Mouse (Mus musculus) retina, postnatal 7 days (tissue): ENCODE measurements around the gene Cabp2.
"Not testable (repeated sequence)": the region's sequence is repeated elsewhere in the genome, so short reads cannot be mapped to it uniquely, and the experiment has no call there.

ENCODE experiments used
- DNase-seq: peaks from one replicate; pipeline ENCODE4 v3.0.0-alpha.2; 2012; ENCODE audit warnings: low read depth, low spot score

The Cabp2 gene

GRCm38 (mm10) chr19:4081394-4081793, at the start of gene Cabp2:
TSS of gene Cabp2 (plus strand) at chr19:4081578.
- no peak for DNase-seq

DNA sequence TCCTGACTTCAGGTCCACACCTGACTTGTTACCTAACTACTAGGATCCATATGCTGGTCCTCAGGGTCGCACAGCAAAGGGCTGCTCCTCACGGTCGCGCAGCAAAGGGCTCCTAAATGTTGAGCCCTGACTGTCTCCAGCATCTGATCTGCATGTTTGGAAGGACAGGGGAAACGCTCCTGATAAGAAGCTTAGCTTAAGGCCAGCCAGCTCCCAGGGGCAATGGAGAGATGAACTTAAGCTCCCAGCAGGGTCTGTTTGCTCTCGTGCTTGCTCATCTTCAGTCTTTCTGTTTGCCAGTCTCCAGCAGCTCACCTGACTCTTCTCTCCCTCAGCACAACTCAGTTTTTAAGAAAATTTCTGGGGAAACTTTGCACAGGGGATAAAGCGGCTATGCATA, 48.7 kb upstream of the Cabp2 start:
- DNase-seq, result no peak

GRCm38 (mm10) chr19:4033298-4033697, 48.1 kb upstream of the Cabp2 start:
- no peak for DNase-seq

DNA sequence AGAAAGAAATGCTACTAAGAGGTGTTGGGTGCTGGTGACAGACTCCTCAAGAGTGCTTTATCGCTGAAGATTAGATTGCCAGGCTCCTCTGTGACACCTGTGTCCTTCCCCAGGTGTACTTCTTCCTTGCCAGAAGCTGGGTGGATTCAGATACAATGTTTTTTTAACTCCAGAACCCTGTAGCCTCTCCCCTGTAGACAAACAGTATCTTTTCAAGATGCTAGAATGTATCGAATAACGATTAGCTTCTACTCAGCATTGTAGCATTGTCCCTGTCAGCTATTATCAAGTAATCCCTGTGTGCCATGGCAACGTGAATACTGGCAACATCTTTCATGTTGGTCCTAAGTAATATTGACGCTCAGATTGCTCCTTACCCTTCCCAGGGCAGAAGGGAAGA, 47.6 kb upstream of the Cabp2 start:
- DNase-seq, result no peak

DNA sequence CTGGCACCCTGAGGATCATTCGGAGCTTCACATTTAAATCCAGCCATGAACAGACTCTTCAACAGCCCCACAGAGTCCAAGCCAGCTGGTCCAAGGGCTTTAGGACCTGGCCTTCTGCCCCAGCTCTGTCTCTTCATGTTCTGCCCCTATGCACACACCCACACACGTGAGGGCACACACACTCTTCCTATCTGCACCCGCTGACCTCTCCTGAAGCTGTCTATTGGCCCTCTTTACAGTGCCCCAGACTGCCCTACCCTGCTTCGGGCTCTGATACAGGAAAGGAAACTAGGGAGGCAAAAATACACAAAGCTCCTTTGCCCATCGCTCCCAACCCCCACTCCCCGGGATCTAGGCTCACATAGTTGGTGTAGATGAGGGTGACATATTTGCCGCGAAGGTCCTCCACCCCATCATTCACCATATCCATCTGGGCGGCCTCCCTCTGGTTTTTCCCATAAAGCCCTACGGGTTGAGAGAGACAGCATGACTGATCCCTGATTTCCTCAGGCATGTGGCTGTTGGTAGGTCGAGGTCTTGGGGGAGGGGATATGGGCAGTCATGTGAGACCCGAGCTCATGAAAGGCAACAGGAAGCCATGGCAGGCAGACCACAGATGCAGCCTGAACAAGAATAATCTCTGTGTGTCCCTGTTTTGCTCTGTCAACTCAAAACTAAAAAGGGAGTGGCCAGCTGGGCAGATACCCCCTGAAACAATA, 44.9 kb upstream of the Cabp2 start:
- DNase-seq, result no peak

DNA sequence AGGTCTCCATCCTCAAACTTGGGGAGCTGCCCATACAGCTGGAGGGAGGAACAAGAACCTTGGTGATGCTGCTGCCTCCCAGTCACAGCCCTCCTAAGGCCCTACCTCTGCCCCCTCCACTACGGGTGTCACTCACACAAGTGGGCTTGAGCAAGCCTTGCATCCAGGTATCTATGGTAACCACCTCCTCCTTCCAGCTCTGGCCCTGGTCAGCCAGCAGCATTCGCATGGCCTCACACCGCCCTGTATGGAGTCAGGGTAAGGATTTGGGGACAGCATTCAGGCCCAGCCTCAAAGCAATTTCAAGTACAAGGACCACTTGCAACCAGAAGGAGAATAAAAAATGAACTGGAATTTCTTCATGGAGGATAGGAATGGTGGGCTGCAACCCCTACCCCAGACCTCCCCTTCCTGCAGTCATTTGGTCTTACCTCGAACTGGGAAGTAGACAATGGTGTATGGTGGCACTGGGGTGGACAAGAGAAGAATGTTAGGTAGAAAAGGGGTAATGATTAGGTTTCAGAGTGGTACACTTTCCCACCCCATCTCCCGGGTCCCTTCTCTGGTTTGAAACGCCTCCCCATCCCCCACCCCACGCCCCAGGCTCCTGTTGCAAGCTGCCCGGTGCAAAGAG, 44.1 kb upstream of the Cabp2 start:
- DNase-seq, result not testable (repeated sequence)

GRCm38 (mm10) chr19:4037788-4038232, 43.6 kb upstream of the Cabp2 start, which contains the start of gene Gstp1:
TSS of gene Gstp1 (minus strand) at chr19:4037985.
- peak; percentile 65 for DNase-seq

- DNase-seq, result not testable (repeated sequence)
Observed at GRCm38 (mm10) chr19:4040941-4041340, 40.4 kb upstream of the Cabp2 start.

DNA sequence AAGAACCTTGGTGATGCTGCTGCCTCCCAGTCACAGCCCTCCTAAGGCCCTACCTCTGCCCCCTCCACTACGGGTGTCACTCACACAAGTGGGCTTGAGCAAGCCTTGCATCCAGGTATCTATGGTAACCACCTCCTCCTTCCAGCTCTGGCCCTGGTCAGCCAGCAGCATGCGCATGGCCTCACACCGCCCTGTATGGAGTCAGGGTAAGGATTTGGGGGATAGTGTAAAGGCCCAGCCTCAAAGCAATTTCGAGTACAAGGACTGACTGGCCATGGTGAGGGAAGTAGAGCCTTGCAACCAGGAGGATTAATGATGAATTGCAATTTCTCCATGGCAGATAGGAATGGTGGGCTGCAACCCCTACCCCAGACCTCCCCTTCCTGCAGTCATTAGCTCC, 39.9 kb upstream of the Cabp2 start:
- not testable (repeated sequence) for DNase-seq

- DNase-seq, result no peak
Observed at GRCm38 (mm10) chr19:4042124-4042523, 39.3 kb upstream of the Cabp2 start.

GRCm38 (mm10) chr19:4044109-4044508, 37.3 kb upstream of the Cabp2 start:
- DNase-seq, result not testable (repeated sequence)

- no peak for DNase-seq
Observed at GRCm38 (mm10) chr19:4045966-4046865, 35.2 kb upstream of the Cabp2 start, which contains the start of gene Gstp2. TSS of gene Gstp2 (minus strand) at chr19:4046023.

GRCm38 (mm10) chr19:4046866-4047254, 34.5 kb upstream of the Cabp2 start:
- no peak for DNase-seq

- DNase-seq, result peak; percentile 73
Observed at GRCm38 (mm10) chr19:4047859-4048258, 33.5 kb upstream of the Cabp2 start.

DNA sequence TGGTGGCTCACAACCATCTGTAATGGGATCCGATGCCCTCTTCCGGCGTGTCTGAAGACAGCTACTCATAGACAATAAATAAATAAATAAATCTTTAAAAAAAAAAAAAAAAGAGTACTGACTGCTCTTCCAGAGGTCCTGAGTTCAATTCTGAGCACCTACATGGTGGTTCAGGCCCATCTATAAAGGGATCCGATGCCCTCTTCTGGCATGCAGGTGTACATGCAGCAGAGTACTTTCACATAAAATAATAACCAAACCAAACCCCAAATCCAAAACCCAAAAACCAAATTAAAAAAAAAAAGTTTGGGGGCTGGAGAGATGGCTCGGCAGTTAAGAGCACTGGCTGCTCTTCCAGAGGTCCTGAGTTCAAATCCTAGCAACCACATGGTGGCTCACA, 32.3 kb upstream of the Cabp2 start:
- DNase-seq, result not testable (repeated sequence)

- no peak for DNase-seq
Observed at GRCm38 (mm10) chr19:4051016-4051415, 30.4 kb upstream of the Cabp2 start.

DNA sequence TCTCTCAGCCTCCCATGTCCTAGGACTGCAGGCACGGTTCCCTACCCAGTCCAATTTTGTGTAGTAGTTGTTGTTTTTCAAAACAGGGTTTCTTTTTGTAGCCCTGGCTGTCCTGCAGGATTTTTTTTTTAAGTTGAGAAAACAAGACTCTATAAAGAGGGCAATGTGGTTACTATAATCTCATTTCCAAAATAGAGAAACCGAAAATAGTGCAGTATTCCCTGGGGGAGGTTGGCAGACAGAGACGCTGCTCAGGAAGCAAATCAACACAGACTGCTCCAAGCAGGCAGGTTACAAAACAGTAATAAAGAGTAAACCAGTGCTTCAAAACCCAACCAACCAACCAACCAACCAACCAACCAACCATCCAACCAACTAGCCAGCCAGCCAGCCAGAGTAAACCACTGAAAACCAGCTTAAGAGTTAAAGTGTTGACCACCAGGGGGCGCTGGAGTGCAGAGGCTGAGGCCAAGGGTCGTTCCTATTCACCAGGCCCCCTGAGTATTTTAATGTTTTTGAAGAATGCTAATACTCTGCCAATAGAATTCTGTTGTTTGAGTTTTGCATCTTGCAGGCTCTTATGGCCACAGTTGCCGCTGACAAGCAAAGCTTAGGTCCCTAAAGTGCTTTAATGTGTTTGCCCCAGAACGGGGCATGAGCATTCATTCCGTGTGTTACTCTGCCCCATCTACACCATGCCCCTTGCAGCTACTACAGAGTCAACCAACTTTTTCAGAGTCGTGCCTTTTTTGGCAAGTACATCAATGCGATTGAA, 29.4 kb upstream of the Cabp2 start:
- peak; percentile 56 for DNase-seq

DNA sequence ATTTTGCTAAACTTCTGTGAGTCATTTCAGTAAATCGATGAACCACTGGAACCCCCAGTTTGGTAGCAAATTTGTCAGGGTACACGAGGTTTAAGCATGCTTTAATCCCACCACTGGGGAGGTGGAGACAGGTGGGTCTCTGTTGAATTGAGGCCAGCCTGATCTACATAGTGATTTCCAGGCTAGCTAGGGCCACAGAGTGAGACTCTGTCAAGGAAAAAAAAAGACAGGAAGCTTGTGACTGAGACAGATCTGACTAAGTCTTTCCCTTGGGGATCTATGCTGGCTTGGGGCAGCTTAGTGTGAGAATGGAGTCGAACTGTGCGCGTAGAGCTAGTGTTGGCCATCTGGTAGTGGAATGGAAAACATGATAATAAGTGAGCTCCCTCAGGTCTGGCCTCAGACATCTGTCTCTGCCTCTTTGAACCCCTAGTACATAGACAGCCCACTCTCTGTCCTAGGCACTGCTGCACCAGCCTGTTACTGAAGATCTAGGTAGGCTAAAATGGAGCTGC, 28.8 kb upstream of the Cabp2 start:
- DNase-seq, result no peak

DNA sequence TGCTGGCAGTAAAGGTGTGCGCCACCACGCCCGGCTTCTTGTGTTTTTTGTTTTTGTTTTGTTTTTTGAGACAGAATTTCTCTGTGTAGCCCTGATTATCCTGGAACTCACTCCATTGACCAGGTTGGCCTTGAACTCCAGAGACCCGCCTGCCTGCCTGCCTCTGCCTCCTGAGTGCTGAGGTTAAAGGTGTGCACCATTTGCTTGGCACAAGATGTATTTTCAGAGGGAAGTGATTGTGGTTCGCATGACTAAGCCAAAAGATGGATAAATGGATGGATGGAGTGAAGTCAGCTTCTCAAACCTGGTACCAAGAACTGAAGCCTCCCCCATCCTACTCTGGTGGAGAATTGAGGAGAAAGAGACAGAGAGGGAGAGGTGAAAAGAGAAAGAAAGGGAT, 26.8 kb upstream of the Cabp2 start:
- DNase-seq, result no peak

GRCm38 (mm10) chr19:4055216-4055946, 26.0 kb upstream of the Cabp2 start:
- DNase-seq, result no peak
